Mouse (Mus musculus): ENCODE data around the gene Scn8a. TPM values are rescaled to one million over a fixed set of nuclear protein-coding genes. Genes with fewer than 3 reads are reported as not detected.

Scn8a gene
- total RNA-seq, 4 experiments from 2014 or later, result 0.12 to 0.22 (median 0.20) TPM; not detected in 1

GRCm38 (mm10) chr15:101092829-101093648 lies 223.4 kb downstream of the Scn8a start:
- no peak for DNase-seq (ENCODE audit: low spot score in 2 of 2)

GRCm38 (mm10) chr15:101093988-101094387 lies 224.3 kb downstream of the Scn8a start:
- no peak for DNase-seq (ENCODE audit: low spot score in 2 of 2)

- DNase-seq (ENCODE audit: low spot score in 2 of 2), result no peak
These were observed 225.3 kb downstream of the Scn8a start for GRCm38 (mm10) chr15:101094979-101095378.

GRCm38 (mm10) chr15:101095392-101095791 lies 225.7 kb downstream of the Scn8a start:
- DNase-seq (ENCODE audit: low spot score in 2 of 2), result no peak

Other genes starting within 250 kb of the Scn8a start
- gene Smagp, start 232.9 kb upstream of the Scn8a start, total RNA-seq (2022), result 1 to 10 TPM; 1.6 to 4.0 (median 2.1) TPM
- gene Bin2, start 200.3 kb upstream of the Scn8a start, total RNA-seq (2022), result under 1 TPM in 2 of 4 experiments, not detected in 2; 0.36 to 0.40 TPM
- under 1 TPM in 1 of 4 experiments, not detected in 3; 0.35 TPM for gene Cela1, start 181.9 kb upstream of the Scn8a start, total RNA-seq (2022)
- under 1 TPM in 1 of 4 experiments, not detected in 3; 0.07 TPM for gene Galnt6, start 140.5 kb upstream of the Scn8a start, total RNA-seq (2022)
- gene Slc4a8, start 108.1 kb upstream of the Scn8a start, total RNA-seq (2022), result 1 to 10 TPM in 2 of 4 experiments, under 1 TPM in 2; 0.65 to 1.6 (median 1.2) TPM
- gene Gm47841, start 177.5 kb downstream of the Scn8a start, total RNA-seq (2022), result not detected
- gene Fignl2, start 208.7 kb downstream of the Scn8a start, total RNA-seq (2022), result under 1 TPM; 0.31 to 0.73 (median 0.59) TPM
- gene Ankrd33, start 245.9 kb downstream of the Scn8a start, total RNA-seq (2022), result not detected